Mouse (Mus musculus) olfactory bulb, adult 2 months (tissue): ENCODE data around the gene Fhit. TPM values are rescaled to one million over a fixed set of nuclear protein-coding genes. Genes with fewer than 3 reads are reported as not detected.

Experiments
- H3K27ac ChIP-seq: fragments of 200-500 bp; 2 replicates; pipeline ENCODE4 v1.5.1; 2012; ENCODE audit warnings: low read depth, low read length; ENCODE audit not compliant: insufficient read depth
- H3K4me1 ChIP-seq: fragments of 200-500 bp; 2 replicates; pipeline ENCODE4 v1.6.1; 2012; ENCODE audit warnings: low read length; ENCODE audit not compliant: control insufficient read depth, insufficient read depth
- H3K4me3 ChIP-seq: fragments of 200-500 bp; 2 replicates; pipeline ENCODE4 v1.5.1; 2012; ENCODE audit warnings: mild to moderate bottlenecking, low read depth, low read length, moderate library complexity; ENCODE audit not compliant: insufficient read depth
- CTCF ChIP-seq: fragments of 200-500 bp; IDR thresholded peaks from 2 replicates; pipeline ENCODE4 v1.5.1; 2012; ENCODE audit warnings: low read depth, mild to moderate bottlenecking, low read length, moderate library complexity; ENCODE audit not compliant: insufficient read depth
- POLR2A ChIP-seq: fragments of 200-500 bp; IDR thresholded peaks from 2 replicates; pipeline ENCODE4 v1.6.1; 2012; ENCODE audit warnings: mild to moderate bottlenecking, low read depth, low read length, moderate library complexity; ENCODE audit not compliant: insufficient read depth
- WGBS: fragments of 180-500 bp; shearing (Covaris S2); methylation state at CpG from one replicate; pipeline ENCODE4 v1.1.7; 2018; 5-methylcytosine and 5-hydroxymethylcytosine counted together
- polyA plus RNA-seq: library from polyadenylated mRNA; stranded (reverse); fragments of >200 nt; gene quantifications from 2 replicates; pipeline ENCODE4 v1.2.4, GENCODE M21; 2012; ENCODE audit warnings: low replicate concordance; ENCODE audit not compliant: missing spikeins, insufficient read depth, insufficient read length

The Fhit gene
- polyA plus RNA-seq, 1 experiment: not detected

DNA sequence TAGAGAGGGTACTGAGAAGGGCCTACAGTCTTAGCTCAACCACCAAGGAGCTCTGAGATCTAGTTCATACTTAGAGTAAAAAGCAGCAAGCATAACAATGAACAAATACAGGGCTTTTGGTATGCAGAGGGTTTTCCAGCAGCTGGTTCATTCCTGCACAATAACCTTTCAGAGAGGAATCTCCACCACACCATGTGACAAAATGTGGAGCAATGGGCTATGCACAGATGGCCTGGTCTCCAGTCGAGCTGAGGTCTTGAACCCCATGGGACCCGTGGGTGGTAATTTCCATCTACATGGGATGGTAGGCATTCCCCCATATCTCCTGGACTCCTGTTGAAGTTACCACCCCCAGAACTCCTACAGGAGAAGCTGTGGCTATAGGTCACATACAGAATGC, 423.8 kb downstream of the Fhit start:
- 74% methylated on average over 2 of the region's 2 CpGs for WGBS
- Histone ChIP-seq H3K4me1 (no peaks in the 10 kb centered on the region), H3K27ac (no peak overlapping the region), H3K4me3 (no peak overlapping the region)
- no peak for TF ChIP-seq CTCF
- TF ChIP-seq POLR2A: no peak

DNA sequence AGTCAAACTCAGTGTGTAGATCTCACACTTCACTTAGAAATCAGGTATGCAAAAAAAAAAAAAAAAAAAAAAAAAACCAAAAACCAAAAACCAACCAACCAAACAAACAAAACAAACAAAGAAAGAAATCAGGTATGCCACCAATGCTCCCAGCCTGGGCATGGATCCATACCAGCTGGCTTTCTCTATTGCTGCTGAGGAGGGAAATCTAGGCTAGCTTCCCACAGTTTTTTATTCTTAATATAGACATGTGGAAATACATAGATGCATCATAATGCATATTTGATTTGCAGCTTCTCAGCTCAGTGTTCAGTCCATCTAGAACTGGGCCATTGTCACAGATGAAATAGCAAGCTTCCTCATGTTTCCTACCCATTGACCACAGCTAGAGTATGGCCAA, 439.3 kb downstream of the Fhit start:
- Histone ChIP-seq H3K4me1 (no peaks in the 10 kb centered on the region), H3K27ac (no peak overlapping the region), H3K4me3 (no peak overlapping the region)
- TF ChIP-seq CTCF (no peak), POLR2A (no peak)

DNA sequence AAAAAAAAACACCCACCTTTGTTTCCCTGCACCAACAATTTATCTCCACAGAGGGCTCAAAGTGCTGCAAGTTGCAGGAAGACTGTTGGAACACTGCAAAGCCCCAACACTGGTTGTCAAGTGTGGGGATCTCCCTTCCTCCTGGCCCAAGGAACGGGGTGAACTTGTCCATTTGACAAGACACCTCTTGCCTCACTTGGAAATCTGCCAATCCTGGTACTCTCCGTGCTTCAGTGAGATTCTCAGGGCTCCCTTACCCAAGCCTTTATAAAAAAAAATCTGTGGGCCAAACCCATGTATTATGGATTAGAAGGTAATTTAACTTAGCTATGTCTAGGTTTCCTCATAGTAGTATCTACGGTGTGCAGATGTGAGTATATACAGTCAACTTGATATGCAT, 448.9 kb downstream of the Fhit start:
- Histone ChIP-seq H3K4me3 (no peak overlapping the region), H3K4me1 (peaks cover 8% of the 10 kb centered on the region; the same call in 1 of the 2 replicates), H3K27ac (no peak overlapping the region)
- TF ChIP-seq POLR2A (no peak), CTCF (no peak)
- 44% methylated on average over 3 of the region's 3 CpGs for WGBS

DNA sequence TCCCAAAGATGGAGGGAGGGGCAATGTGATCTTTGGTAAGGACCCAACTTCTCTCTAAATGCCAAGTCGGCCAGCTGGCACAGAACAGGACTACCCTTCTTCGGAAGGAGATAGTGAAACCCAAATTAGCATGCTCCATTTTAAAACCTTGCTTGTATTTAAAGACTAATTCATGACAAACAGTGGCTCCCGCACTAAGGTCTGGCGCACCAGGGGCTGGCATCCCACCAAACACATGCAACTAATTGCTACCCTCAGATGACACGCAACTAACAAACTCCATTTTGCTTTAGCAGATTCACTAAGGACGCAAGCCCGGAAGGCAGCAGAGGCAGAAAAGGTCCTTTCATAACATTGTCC, 449.3 kb downstream of the Fhit start:
- H3K27ac ChIP-seq: no peak overlapping the region
- TF ChIP-seq CTCF (no peak), POLR2A (no peak)
- no peak overlapping the region for H3K4me3 ChIP-seq
- WGBS: 23% methylated on average over 7 of the region's 7 CpGs
- H3K4me1 ChIP-seq: peaks cover 8% of the 10 kb centered on the region; the same call in 1 of the 2 replicates

DNA sequence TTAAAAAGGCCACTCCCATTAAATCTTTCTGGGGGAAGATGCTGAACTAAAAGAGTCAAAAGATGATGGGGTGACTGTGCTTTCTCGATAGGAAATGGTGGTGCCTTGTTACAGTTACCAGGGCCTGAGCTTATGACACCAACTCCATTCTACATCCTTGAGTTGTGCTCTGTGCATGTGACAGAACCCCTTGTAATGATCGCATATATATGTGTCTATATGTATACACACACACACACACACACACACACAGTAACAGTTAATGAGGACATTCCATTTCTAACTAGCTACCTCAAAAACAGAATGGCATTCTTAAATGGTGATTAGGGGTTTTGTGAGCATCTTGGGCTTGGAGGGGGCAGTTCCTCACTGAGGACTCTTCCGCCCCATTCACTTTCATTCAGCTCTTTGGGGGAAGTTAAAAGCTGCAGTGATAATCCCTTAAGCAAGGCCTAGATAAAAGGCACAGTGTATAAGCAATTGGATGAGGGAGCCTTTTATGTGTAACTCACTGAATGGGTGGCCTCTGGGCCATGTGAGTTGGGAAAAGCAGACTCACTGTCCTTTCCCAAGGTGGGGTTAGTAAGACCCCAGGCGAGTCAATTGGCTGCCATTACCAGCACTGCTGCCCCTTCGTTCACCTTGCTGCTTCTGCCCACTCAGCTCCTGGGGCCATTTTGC, 449.9 kb downstream of the Fhit start:
- WGBS: 75% methylated on average over 5 of the region's 5 CpGs
- TF ChIP-seq POLR2A (no peak), CTCF (no peak)
- no peak overlapping the region for H3K4me3 ChIP-seq
- no peak overlapping the region for H3K27ac ChIP-seq
- peaks cover 8% of the 10 kb centered on the region; the same call in 1 of the 2 replicates for H3K4me1 ChIP-seq

DNA sequence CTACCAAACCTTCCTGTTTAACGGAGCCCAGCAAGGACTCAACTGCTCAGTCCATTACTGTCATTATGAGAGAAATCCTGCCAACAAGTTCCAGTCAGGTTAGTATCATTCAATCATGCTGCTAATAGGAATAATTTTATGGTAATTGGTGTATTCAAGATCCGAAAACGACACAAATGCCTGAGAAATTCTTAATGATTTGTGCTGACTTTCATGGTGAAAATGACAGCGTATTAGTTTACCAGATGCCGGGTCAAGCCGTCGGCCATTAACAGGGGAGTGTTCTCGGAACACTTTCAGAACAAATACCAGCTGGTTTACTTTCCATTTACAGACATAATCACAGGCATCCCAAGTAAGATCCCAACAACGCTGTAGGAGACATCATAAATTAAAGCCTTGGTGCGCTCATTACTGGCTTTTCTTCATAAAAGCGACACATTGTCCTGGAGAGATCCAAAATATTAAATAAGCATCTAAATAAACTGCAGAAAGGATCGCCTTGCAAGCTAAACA, 451.0 kb downstream of the Fhit start:
- H3K4me3 ChIP-seq: no peak overlapping the region
- no peak overlapping the region for H3K27ac ChIP-seq
- H3K4me1 ChIP-seq: peaks cover 8% of the 10 kb centered on the region; the same call in 1 of the 2 replicates
- WGBS: 49% methylated on average over 12 of the region's 12 CpGs
- TF ChIP-seq POLR2A (no peak), CTCF (no peak)

DNA sequence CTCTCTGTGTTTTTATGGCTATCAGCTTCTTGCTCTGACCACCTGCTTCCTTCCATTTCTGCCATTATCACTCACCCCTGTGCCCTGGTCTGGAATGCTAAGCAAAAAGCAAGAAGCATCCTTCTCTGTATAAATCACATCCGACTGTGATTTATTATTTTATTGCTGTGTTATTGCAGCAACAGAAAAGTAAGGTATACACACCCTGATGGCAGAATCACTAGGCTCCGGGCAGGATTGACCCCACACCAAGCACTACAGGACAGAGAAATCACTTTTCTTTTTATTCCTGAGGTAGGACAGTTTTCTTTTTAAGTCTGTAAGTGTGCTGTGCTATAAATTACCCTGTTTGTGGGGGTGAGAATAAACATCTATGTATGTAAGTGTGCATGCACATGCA, 460.1 kb downstream of the Fhit start:
- no peak overlapping the region for H3K27ac ChIP-seq
- no peak overlapping the region for H3K4me3 ChIP-seq
- H3K4me1 ChIP-seq: no peaks in the 10 kb centered on the region
- 95% methylated on average over 2 of the region's 2 CpGs for WGBS
- no peak for TF ChIP-seq CTCF
- no peak for TF ChIP-seq POLR2A

DNA sequence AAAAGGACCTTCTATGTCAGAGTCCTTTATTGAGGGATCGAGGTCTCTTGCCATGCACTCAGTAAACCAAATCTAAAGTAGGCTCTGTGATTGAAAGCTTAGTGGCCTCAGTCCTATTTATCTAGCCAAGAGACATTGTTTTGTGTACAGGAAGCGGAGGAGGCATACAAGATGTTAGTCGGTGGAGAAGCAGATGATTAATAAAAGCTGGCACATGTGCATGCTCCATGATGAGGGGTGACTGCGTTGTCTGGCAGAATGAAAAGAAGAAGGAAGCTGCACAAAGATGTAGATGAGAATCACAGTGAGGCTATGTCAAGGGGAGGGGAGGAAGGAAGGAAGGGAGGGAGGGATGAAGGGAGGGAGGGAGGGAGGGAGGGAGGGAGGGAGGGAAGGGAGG, 481.8 kb downstream of the Fhit start:
- H3K4me1 ChIP-seq: no peaks in the 10 kb centered on the region
- 60% methylated on average over 4 of the region's 4 CpGs for WGBS
- TF ChIP-seq CTCF: no peak
- no peak for TF ChIP-seq POLR2A
- H3K27ac ChIP-seq: no peak overlapping the region
- H3K4me3 ChIP-seq: no peak overlapping the region

DNA sequence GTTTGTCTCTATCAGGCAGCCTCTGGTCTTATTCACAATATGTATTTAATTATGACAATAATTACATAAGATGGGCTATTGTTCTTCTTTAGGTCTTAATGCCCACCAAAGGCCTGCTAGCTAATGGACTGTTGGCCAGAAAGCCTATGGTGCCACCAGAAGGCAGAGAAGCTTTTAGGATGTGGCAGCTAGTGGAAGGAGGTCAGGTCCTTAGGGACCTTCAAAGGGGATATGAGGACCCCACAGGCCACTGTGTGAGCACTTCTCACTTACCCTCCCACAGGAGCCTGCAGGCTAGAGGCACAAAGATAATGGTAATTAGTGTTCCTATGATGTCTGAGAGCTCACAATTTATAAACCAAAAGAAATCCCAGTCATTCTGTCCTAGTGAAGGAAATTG, 482.2 kb downstream of the Fhit start:
- Histone ChIP-seq H3K27ac (no peak overlapping the region), H3K4me3 (no peak overlapping the region), H3K4me1 (no peaks in the 10 kb centered on the region)
- TF ChIP-seq CTCF (no peak), POLR2A (no peak)

DNA sequence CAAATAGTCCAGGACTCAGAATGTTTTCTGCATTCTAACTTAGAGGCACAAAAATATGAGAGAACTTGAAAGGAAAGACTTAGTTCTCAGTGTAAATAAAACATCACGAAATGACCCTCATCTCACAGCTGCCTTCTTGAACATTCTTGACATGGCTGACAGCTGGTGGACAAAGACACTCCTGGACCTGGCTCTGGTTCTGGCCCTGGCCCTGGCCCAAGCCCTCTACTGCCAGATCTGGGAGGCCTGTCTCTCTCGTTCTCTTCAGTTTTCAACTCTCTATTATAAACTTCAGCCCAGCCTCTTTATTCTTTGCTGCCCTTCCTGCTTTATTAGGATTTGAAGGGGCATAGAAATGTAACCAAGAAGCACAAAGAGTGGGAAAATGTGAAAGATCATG, 484.2 kb downstream of the Fhit start:
- Histone ChIP-seq H3K27ac (no peak overlapping the region), H3K4me1 (no peaks in the 10 kb centered on the region), H3K4me3 (no peak overlapping the region)
- TF ChIP-seq CTCF (no peak), POLR2A (no peak)
- WGBS: 57% methylated on average over 2 of the region's 2 CpGs
